Mouse (Mus musculus) CH12.LX (cell line): ENCODE measurements at regions not wholly inside any gene's neighbourhood (a gene's known extent, or its start where the extent isn't known, plus 50 kb on each side); places are given as distances from the start of the nearest gene placed in this dataset.

Experiments used
- DNase-seq: peaks from one replicate; pipeline ENCODE4 v3.0.0-alpha.2; 2013; ENCODE audit errors: extremely low read depth
- H3K27ac ChIP-seq: 2 replicates; pipeline ENCODE4 v1.5.1; 2012; ENCODE audit warnings: low read depth, mild to moderate bottlenecking, control low read depth, moderate library complexity; ENCODE audit not compliant: insufficient read depth
- H3K27me3 ChIP-seq: replicated peaks from 2 replicates; pipeline ENCODE3; 2012; ENCODE audit warnings: inconsistent platforms
- H3K36me3 ChIP-seq, 2 experiments: replicated peaks in 1 of 2; 2 replicates each; pipeline versions ENCODE3 to v1.6.1; 2012; ENCODE audit warnings: inconsistent platforms in 1 of 2, low read length in 1 of 2, mild to moderate bottlenecking in 1 of 2, mixed read lengths in 1 of 2, moderate library complexity in 1 of 2; ENCODE audit not compliant: control insufficient read depth in 1 of 2, insufficient read depth in 1 of 2
- H3K4me1 ChIP-seq, 2 experiments: 2 replicates each; pipeline ENCODE4 v1.6.1; 2012; ENCODE audit warnings: inconsistent platforms in 1 of 2, moderate library complexity in 1 of 2; ENCODE audit not compliant: insufficient read depth in 2 of 2, control insufficient read depth in 1 of 2
- H3K4me2 ChIP-seq: 2 replicates; pipeline ENCODE4 v1.6.1; 2012; ENCODE audit warnings: low read depth, mild to moderate bottlenecking, control low read depth; ENCODE audit not compliant: poor library complexity, insufficient read depth, severe bottlenecking
- H3K4me3 ChIP-seq, 3 experiments: fragments of 150-350 bp in 1 of 3; sonication (generic) in 1 of 3; replicated peaks in 1 of 3; 2 replicates each; pipeline versions ENCODE3 to v1.5.1; 2011 to 2012; ENCODE audit warnings: low read depth in 2 of 3, low read length in 2 of 3, mild to moderate bottlenecking in 2 of 3, moderate library complexity in 2 of 3, control low read depth in 1 of 3, improper control_type of control experiment in 1 of 3, inconsistent platforms in 1 of 3, mixed read lengths in 1 of 3; ENCODE audit not compliant: poor library complexity in 1 of 3
- H3K79me2 ChIP-seq: replicated peaks from 2 replicates; pipeline ENCODE4 v1.6.1; 2012; ENCODE audit warnings: mild to moderate bottlenecking, moderate library complexity; ENCODE audit not compliant: control insufficient read depth, poor library complexity, insufficient read depth, severe bottlenecking; ENCODE audit errors: extremely low read depth
- H3K9ac ChIP-seq: 2 replicates; pipeline ENCODE4 v1.6.1; 2012; ENCODE audit warnings: low read depth, mild to moderate bottlenecking, control low read depth, moderate library complexity; ENCODE audit not compliant: insufficient read depth
- H3K9me3 ChIP-seq: replicated peaks from 2 replicates; pipeline ENCODE3; 2012; ENCODE audit warnings: low read length, inconsistent platforms, mixed read lengths
- BHLHE40 ChIP-seq: IDR thresholded peaks from 2 replicates; pipeline ENCODE4 v1.6.1; 2011; ENCODE audit warnings: mild to moderate bottlenecking, low read depth, low read length, improper control_type of control experiment
- CHD2 ChIP-seq: IDR thresholded peaks from 2 replicates; pipeline ENCODE4 v1.6.1; 2011; ENCODE audit warnings: low read length, improper control_type of control experiment
- E2F4 ChIP-seq: IDR thresholded peaks from 2 replicates; pipeline ENCODE4 v1.6.1; 2011; ENCODE audit warnings: low read depth, low read length, improper control_type of control experiment; ENCODE audit not compliant: insufficient replicate concordance
- ETS1 ChIP-seq: conservative IDR thresholded peaks from 2 replicates; pipeline ENCODE4 v1.6.1; 2012; ENCODE audit warnings: low read depth, mild to moderate bottlenecking, inconsistent platforms, low read length, improper control_type of control experiment, moderate library complexity
- GABPA ChIP-seq: IDR thresholded peaks from 2 replicates; pipeline ENCODE4 v1.6.1; 2012; ENCODE audit warnings: low read depth, low read length, improper control_type of control experiment, inconsistent platforms; ENCODE audit not compliant: insufficient replicate concordance
- IRF4 ChIP-seq: IDR thresholded peaks from 2 replicates; pipeline ENCODE4 v1.6.1; 2014; ENCODE audit warnings: low read depth, mild to moderate bottlenecking, inconsistent platforms, low read length, improper control_type of control experiment
- JUN ChIP-seq: IDR thresholded peaks from 2 replicates; pipeline ENCODE4 v1.6.1; 2011; ENCODE audit warnings: low read depth, mild to moderate bottlenecking, low read length, improper control_type of control experiment, moderate library complexity; ENCODE audit not compliant: insufficient read depth
- MAX ChIP-seq: IDR thresholded peaks from 2 replicates; pipeline ENCODE4 v1.6.1; 2011; ENCODE audit warnings: low read length, improper control_type of control experiment
- MEF2A ChIP-seq: IDR thresholded peaks from 2 replicates; pipeline ENCODE4 v1.6.1; 2014; ENCODE audit warnings: low read depth, mild to moderate bottlenecking, inconsistent platforms, low read length, improper control_type of control experiment, borderline replicate concordance
- MYC ChIP-seq: IDR thresholded peaks from 2 replicates; pipeline ENCODE4 v1.6.1; 2011; ENCODE audit warnings: low read depth, mild to moderate bottlenecking, improper control_type of control experiment, low read length
- NELFE ChIP-seq: IDR thresholded peaks from 2 replicates; pipeline ENCODE4 v1.6.1; 2011; ENCODE audit warnings: low read depth, low read length, improper control_type of control experiment
- NRF1 ChIP-seq: IDR thresholded peaks from 2 replicates; pipeline ENCODE4 v1.6.1; 2014; ENCODE audit warnings: low read depth, mild to moderate bottlenecking, inconsistent platforms, low read length, improper control_type of control experiment, moderate library complexity
- POLR2AphosphoS2 ChIP-seq: IDR thresholded peaks from 2 replicates; pipeline ENCODE4 v1.6.1; 2011; ENCODE audit warnings: low read depth, low read length, improper control_type of control experiment
- RAD21 ChIP-seq: IDR thresholded peaks from 2 replicates; pipeline ENCODE4 v1.6.1; 2011; ENCODE audit warnings: low read depth, mild to moderate bottlenecking, low read length, improper control_type of control experiment, moderate library complexity
- RCOR1 ChIP-seq: conservative IDR thresholded peaks from 2 replicates; pipeline ENCODE4 v1.6.1; 2012; ENCODE audit warnings: low read depth, mild to moderate bottlenecking, inconsistent platforms, low read length, improper control_type of control experiment
- SMC3 ChIP-seq: IDR thresholded peaks from 2 replicates; pipeline ENCODE4 v1.6.1; 2011; ENCODE audit warnings: low read depth, low read length, improper control_type of control experiment
- TBP ChIP-seq: conservative IDR thresholded peaks from 2 replicates; pipeline ENCODE4 v1.6.1; 2011; ENCODE audit warnings: low read depth, low read length, improper control_type of control experiment
- TCF12 ChIP-seq: IDR thresholded peaks from 2 replicates; pipeline ENCODE4 v1.6.1; 2014; ENCODE audit warnings: low read depth, mild to moderate bottlenecking, inconsistent platforms, low read length, improper control_type of control experiment
- UBTF ChIP-seq: IDR thresholded peaks from 2 replicates; pipeline ENCODE4 v1.6.1; 2012; ENCODE audit warnings: low read depth, mild to moderate bottlenecking, inconsistent platforms, low read length, improper control_type of control experiment, moderate library complexity
- USF1 ChIP-seq: IDR thresholded peaks from 2 replicates; pipeline ENCODE4 v1.6.1; 2014; ENCODE audit warnings: low read depth, mild to moderate bottlenecking, inconsistent platforms, low read length, improper control_type of control experiment
- USF2 ChIP-seq: conservative IDR thresholded peaks from 2 replicates; pipeline ENCODE4 v1.6.1; 2011; ENCODE audit warnings: low read depth, low read length, improper control_type of control experiment
- ZNF384 ChIP-seq: IDR thresholded peaks from 2 replicates; pipeline ENCODE4 v1.6.1; 2012; ENCODE audit warnings: low read depth, low read length, improper control_type of control experiment, inconsistent platforms
- dilution Hi-C: fragments of 300-500 bp; cut with MboI; formaldehyde crosslinking; loops from 2 replicates; pipeline ENCODE4 v1.14.3; 2020; ENCODE audit warnings: low sequenced_read_pairs; ENCODE audit not compliant: extremely low pct_unique_long_range_greater_than_20kb, extremely low pct_ligation_motif_present
- in situ Hi-C: fragments of 300-500 bp; cut with MboI; formaldehyde crosslinking; loops from 3 replicates; pipeline ENCODE4 v1.14.3; 2019; ENCODE audit warnings: low sequenced_read_pairs, low pct_ligation_motif_present, low pct_unique_long_range_greater_than_20kb, mixed read lengths

GRCm38 (mm10) chr15:53004078-53004477, 880.6 kb upstream of the Gm7489 start:
- no peaks in the 10 kb centered on the region for H3K36me3 ChIP-seq
- in situ Hi-C loops = no loop called here
- H3K27ac ChIP-seq = no peak overlapping the region
- H3K9ac ChIP-seq = no peak overlapping the region
- no peaks in the 10 kb centered on the region for H3K27me3 ChIP-seq
- dilution Hi-C loops = no loop called here
- no peaks in the 10 kb centered on the region for H3K4me1 ChIP-seq
- H3K4me2 ChIP-seq = no peak overlapping the region
- H3K9me3 ChIP-seq = no peaks in the 10 kb centered on the region
- H3K79me2 ChIP-seq = no peaks in the 10 kb centered on the region
- TF ChIP-seq RCOR1 (no peak), USF1 (no peak), TCF12 (no peak)
- no peak overlapping the region for H3K4me3 ChIP-seq
- no peak for DNase-seq

- no peaks in the 10 kb centered on the region for H3K9me3 ChIP-seq
- DNase-seq = no peak
- no peaks in the 10 kb centered on the region for H3K79me2 ChIP-seq
- H3K4me2 ChIP-seq = no peak overlapping the region
- no peaks in the 10 kb centered on the region for H3K4me1 ChIP-seq
- no peaks in the 10 kb centered on the region for H3K27me3 ChIP-seq
- no peaks in the 10 kb centered on the region for H3K36me3 ChIP-seq
- no peak for TF ChIP-seq MEF2A
- no peak for TF ChIP-seq POLR2AphosphoS2
- no peak for TF ChIP-seq NRF1
- no peak for TF ChIP-seq IRF4
- no peak for TF ChIP-seq MYC
- no peak for TF ChIP-seq E2F4
- no peak for TF ChIP-seq UBTF
- no peak for TF ChIP-seq MAX
- no peak for TF ChIP-seq ETS1
- TF ChIP-seq TCF12 = no peak
- no peak for TF ChIP-seq RAD21
- TF ChIP-seq USF2 = no peak
- TF ChIP-seq USF1 = no peak
- no peak overlapping the region for H3K9ac ChIP-seq
- in situ Hi-C loops (no loop called here), dilution Hi-C loops (no loop called here)
- no peak overlapping the region for H3K27ac ChIP-seq
- no peak overlapping the region for H3K4me3 ChIP-seq
These were observed 877.9 kb upstream of the Gm7489 start for GRCm38 (mm10) chr15:53006844-53007243.

GRCm38 (mm10) chr15:53009337-53009736, 875.4 kb upstream of the Gm7489 start:
- H3K4me3 ChIP-seq = no peak overlapping the region
- H3K9me3 ChIP-seq = no peaks in the 10 kb centered on the region
- no peak for DNase-seq
- dilution Hi-C loops = no loop called here
- no peak for TF ChIP-seq IRF4
- TF ChIP-seq ZNF384 = no peak
- no peak for TF ChIP-seq RAD21
- TF ChIP-seq TBP = no peak
- TF ChIP-seq E2F4 = no peak
- TF ChIP-seq MEF2A = no peak
- TF ChIP-seq CHD2 = no peak
- no peak for TF ChIP-seq MAX
- TF ChIP-seq NELFE = no peak
- no peak for TF ChIP-seq MYC
- TF ChIP-seq ETS1 = no peak
- TF ChIP-seq NRF1 = no peak
- no peak for TF ChIP-seq GABPA
- TF ChIP-seq BHLHE40 = no peak
- no peak for TF ChIP-seq JUN
- TF ChIP-seq SMC3 = no peak
- in situ Hi-C loops = no loop called here
- no peaks in the 10 kb centered on the region for H3K79me2 ChIP-seq
- no peak overlapping the region for H3K4me2 ChIP-seq
- no peaks in the 10 kb centered on the region for H3K4me1 ChIP-seq
- H3K27me3 ChIP-seq = no peaks in the 10 kb centered on the region
- no peak overlapping the region for H3K27ac ChIP-seq
- H3K36me3 ChIP-seq = no peaks in the 10 kb centered on the region
- no peak overlapping the region for H3K9ac ChIP-seq
